Mouse (Mus musculus) E14TG2a.4 (cell line): ENCODE measurements at regions not wholly inside any gene's neighbourhood (a gene's known extent, or its start where the extent isn't known, plus 50 kb on each side); places are given as distances from the start of the nearest gene placed in this dataset.

Source experiments
- CTCF ChIP-seq: conservative IDR thresholded peaks from 2 replicates; pipeline ENCODE4 v1.5.1; 2014; ENCODE audit warnings: low read length
- NANOG ChIP-seq: IDR thresholded peaks from 2 replicates; pipeline ENCODE4 v1.6.1; 2014; ENCODE audit warnings: borderline replicate concordance, low read length, mixed read lengths
- POU5F1 ChIP-seq: IDR thresholded peaks from 2 replicates; pipeline ENCODE4 v1.6.1; 2014; ENCODE audit warnings: low read length, borderline replicate concordance

- TF ChIP-seq CTCF (no peak), NANOG (no peak), POU5F1 (no peak)
Measured at GRCm38 (mm10) chr10:67441243-67441642, 94.0 kb upstream of the Egr2 start.
